Mouse (Mus musculus) right cerebral cortex, postnatal 4 days (tissue): ENCODE data around the gene Camsap2.

Experiments used
- DNase-seq: peaks from one replicate; pipeline ENCODE4 v3.0.0-alpha.2; 2022

Camsap2 gene

DNA sequence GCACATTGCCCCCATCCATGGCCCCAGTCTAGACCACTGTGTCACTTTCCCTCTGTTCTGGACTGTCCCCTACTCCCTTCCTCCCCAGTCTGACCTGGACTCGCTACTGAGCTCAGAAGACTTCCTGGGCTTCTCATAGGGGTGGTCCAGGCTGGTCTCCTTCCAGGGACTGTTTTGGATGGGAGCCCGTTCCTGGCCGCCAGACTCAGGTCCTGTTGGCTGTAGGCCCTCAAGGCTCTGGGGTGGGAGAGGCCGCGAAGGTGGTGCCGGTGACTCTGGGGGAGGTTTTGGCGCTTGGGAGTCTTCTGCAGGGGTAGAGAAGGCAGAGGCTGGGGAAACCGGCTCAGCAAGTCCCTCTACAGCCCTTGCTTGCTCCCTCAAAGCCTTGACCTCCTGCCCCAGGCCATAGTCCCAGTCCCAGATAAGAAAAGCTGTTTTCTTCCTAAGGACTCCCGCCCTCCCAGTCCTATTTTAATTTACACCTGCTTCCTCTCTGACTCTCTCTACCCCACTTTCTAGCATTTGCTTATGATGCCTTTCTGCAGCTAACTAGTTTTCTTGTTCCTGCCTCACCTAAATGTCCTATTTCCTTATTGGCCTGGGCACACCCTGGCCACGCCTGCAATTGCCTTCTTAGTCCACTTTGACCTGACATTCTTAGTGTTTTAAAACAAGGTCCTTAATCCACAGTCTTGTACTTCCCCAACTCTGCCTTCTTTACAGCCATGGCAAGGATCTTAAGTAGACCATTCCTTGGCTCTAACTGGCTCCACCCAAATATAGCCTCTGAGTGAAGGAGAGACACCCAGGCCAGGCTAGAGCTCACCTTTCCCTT, 125.7 kb downstream of the Camsap2 start:
- DNase-seq, result no peak
